Mouse (Mus musculus) stomach, postnatal 0 days (tissue): ENCODE measurements around the gene Gm7030. TPM values are rescaled to one million over a fixed set of nuclear protein-coding genes. Genes with fewer than 3 reads are reported as not detected.
"Not testable (repeated sequence)": the region's sequence is repeated elsewhere in the genome, so short reads cannot be mapped to it uniquely, and the experiment has no call there.

Source experiments
- ATAC-seq: fragments of 200-750 bp; cut with Nextera tagmentation; 2 replicates; pipeline ENCODE4 v1.8.0; 2017; ENCODE audit not compliant: low FRiP score, low TSS enrichment
- DNase-seq: peaks from one replicate; pipeline ENCODE4 v3.0.0-alpha.2; 2016; ENCODE audit warnings: low spot score
- H3K27ac ChIP-seq: fragments of 300-500 bp; sonication (generic); replicated peaks from 2 replicates; pipeline ENCODE4 v1.5.1; 2014; ENCODE audit warnings: mild to moderate bottlenecking, control low read depth
- H3K27me3 ChIP-seq: fragments of 300-500 bp; sonication (generic); 2 replicates; pipeline ENCODE4 v1.6.1; 2014; ENCODE audit warnings: low read length; ENCODE audit not compliant: control insufficient read depth, insufficient read depth
- H3K36me3 ChIP-seq: fragments of 300-500 bp; sonication (generic); 2 replicates; pipeline ENCODE4 v1.6.1; 2014; ENCODE audit warnings: low read length, mixed read lengths; ENCODE audit not compliant: control insufficient read depth, insufficient read depth
- H3K4me1 ChIP-seq: fragments of 300-500 bp; sonication (generic); replicated peaks from 2 replicates; pipeline ENCODE4 v1.6.1; 2014; ENCODE audit warnings: antibody characterized with exemption; ENCODE audit not compliant: control insufficient read depth, insufficient read depth
- H3K4me2 ChIP-seq: fragments of 300-500 bp; sonication (generic); replicated peaks from 2 replicates; pipeline ENCODE4 v1.6.1; 2014; ENCODE audit warnings: low read depth, mild to moderate bottlenecking, control low read depth, moderate library complexity
- H3K4me3 ChIP-seq: fragments of 300-500 bp; sonication (generic); 2 replicates; pipeline ENCODE4 v1.5.1; 2014; ENCODE audit warnings: low read depth, low read length, control low read depth
- H3K9ac ChIP-seq: fragments of 300-500 bp; sonication (generic); 2 replicates; pipeline ENCODE4 v1.6.1; 2014; ENCODE audit warnings: mild to moderate bottlenecking, low read length, control low read depth, mixed read lengths
- H3K9me3 ChIP-seq: fragments of 300-500 bp; sonication (generic); 2 replicates; pipeline ENCODE4 v1.6.1; 2016; ENCODE audit warnings: low read length; ENCODE audit not compliant: control insufficient read depth
- CTCF ChIP-seq: IDR thresholded peaks from 2 replicates; pipeline ENCODE4 v1.5.1; 2016; ENCODE audit warnings: antibody characterized with exemption, low read depth, mild to moderate bottlenecking, moderate library complexity
- EP300 ChIP-seq: optimal IDR thresholded peaks from 2 replicates; pipeline ENCODE3; 2016; ENCODE audit warnings: antibody characterized with exemption
- WGBS: fragments of 180-500 bp; shearing (Covaris S2); extraction: QIAGEN DNeasy Blood & Tissue Kit; methylation state at CpG from one replicate; pipeline ENCODE4 v1.1.7; 2014; 5-methylcytosine and 5-hydroxymethylcytosine counted together
- polyA plus RNA-seq: library from polyadenylated mRNA; unstranded; fragments of >200 nt; fragmentation: Nextera tagmentation; extraction: Ambion mirVana; gene quantifications from 2 replicates; pipeline ENCODE4 v1.2.1, GENCODE M21; 2015

The Gm7030 gene
- not detected in 2 replicates for polyA plus RNA-seq

GRCm38 (mm10) chr17:36128968-36129817 lies at the start of gene Gm7030:
TSS of gene Gm7030 (minus strand) at chr17:36129425.
- WGBS = 20% methylated on average over 21 of the region's 28 CpGs
- H3K27ac ChIP-seq, H3K36me3 ChIP-seq, H3K9me3 ChIP-seq, H3K4me1 ChIP-seq, H3K4me3 ChIP-seq, H3K9ac ChIP-seq, H3K27me3 ChIP-seq: not testable (repeated sequence)
- DNase-seq = peak; percentile 32
- ATAC-seq = peak; percentile 88
- peak within 1 kb of the TSS; percentile 8; the same call in 1 of the 2 replicates for H3K4me2 ChIP-seq

GRCm38 (mm10) chr17:36178938-36179337 lies 49.7 kb upstream of the Gm7030 start:
- H3K9me3 ChIP-seq, H3K4me1 ChIP-seq, H3K27ac ChIP-seq, H3K9ac ChIP-seq, H3K36me3 ChIP-seq, H3K27me3 ChIP-seq: not testable (repeated sequence)
- peak; percentile 32; the same call in 1 of the 2 replicates for TF ChIP-seq CTCF
- 0 out of 2 replicates have a peak, but pooled peaks have one; percentile 18 for ATAC-seq
- Histone ChIP-seq H3K4me2 (peak overlapping the region; percentile 53), H3K4me3 (peak overlapping the region; percentile 33)
- 0% methylated on average over 33 of the region's 40 CpGs for WGBS
- DNase-seq = peak; percentile 45

- DNase-seq, H3K27ac ChIP-seq: not testable (repeated sequence)
Observed at GRCm38 (mm10) chr17:36176132-36176531, 46.9 kb upstream of the Gm7030 start.

GRCm38 (mm10) chr17:36170287-36170814 lies 41.1 kb upstream of the Gm7030 start:
- TF ChIP-seq EP300 (no peak), CTCF (no peak)
- WGBS = 31% methylated on average over 1 of the region's 1 CpGs
- H3K4me2 ChIP-seq = no peak overlapping the region
- H3K27ac ChIP-seq = no peak overlapping the region
- peaks cover 9% of the 10 kb centered on the region; the same call in 1 of the 2 replicates for H3K27me3 ChIP-seq
- no peaks in the 10 kb centered on the region for H3K4me1 ChIP-seq
- no peaks in the 10 kb centered on the region for H3K9me3 ChIP-seq
- DNase-seq (no peak), ATAC-seq (no peak)
- no peak overlapping the region for H3K9ac ChIP-seq
- no peak overlapping the region for H3K4me3 ChIP-seq
- H3K36me3 ChIP-seq = no peaks in the 10 kb centered on the region

More at GRCm38 (mm10) chr17:36176132-36176531, 46.9 kb upstream of the Gm7030 start:
- not testable (repeated sequence) for H3K4me3 ChIP-seq, H3K4me2 ChIP-seq, H3K4me1 ChIP-seq, H3K9me3 ChIP-seq, ATAC-seq, H3K9ac ChIP-seq, H3K36me3 ChIP-seq, H3K27me3 ChIP-seq
- WGBS = no CpG with 5 or more reads among the region's 2 CpGs

GRCm38 (mm10) chr17:36169753-36170152 lies 40.5 kb upstream of the Gm7030 start:
- Histone ChIP-seq H3K4me2 (no peak overlapping the region), H3K27ac (no peak overlapping the region), H3K36me3 (no peaks in the 10 kb centered on the region), H3K4me1 (no peaks in the 10 kb centered on the region), H3K4me3 (no peak overlapping the region), H3K27me3 (peaks cover 9% of the 10 kb centered on the region; the same call in 1 of the 2 replicates), H3K9ac (no peak overlapping the region), H3K9me3 (no peaks in the 10 kb centered on the region)
- TF ChIP-seq CTCF = no peak
- no peak for TF ChIP-seq EP300
- no peak for ATAC-seq
- no peak for DNase-seq

- H3K9me3 ChIP-seq, H3K4me2 ChIP-seq, H3K4me3 ChIP-seq, H3K4me1 ChIP-seq, DNase-seq, H3K9ac ChIP-seq, H3K36me3 ChIP-seq, H3K27ac ChIP-seq, H3K27me3 ChIP-seq, ATAC-seq: not testable (repeated sequence)
- WGBS = no CpG with 5 or more reads among the region's 1 CpGs
Observed at GRCm38 (mm10) chr17:36169094-36169493, 39.9 kb upstream of the Gm7030 start.
